Mouse (Mus musculus): Measurements from ENCODE around the gene March8. TPM values are rescaled to one million over a fixed set of nuclear protein-coding genes. Genes with fewer than 3 reads are reported as not detected.

March8 gene
- polyA plus RNA-seq, 1 experiment from 2014 or later, result 68.5 TPM

DNA sequence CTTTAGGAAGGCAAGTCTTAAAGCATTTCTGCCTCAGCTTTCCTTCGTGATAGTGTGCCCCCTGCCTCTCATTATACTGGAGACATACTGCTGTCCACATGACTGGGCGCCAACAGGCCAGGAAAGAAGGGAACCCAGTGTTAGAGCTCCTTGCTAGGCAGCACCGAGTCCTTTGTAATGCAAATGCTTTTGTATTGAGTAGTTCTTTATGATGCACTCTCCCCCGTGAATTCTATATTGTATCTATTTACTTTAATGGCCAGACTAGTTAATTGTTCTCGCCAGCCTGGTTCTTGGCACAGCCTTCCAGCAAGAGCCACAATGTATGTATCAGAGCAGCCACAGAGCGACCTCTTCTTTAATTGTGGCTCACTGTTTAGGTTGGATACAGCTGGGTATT, 59.8 kb downstream of the March8 start:
- Histone ChIP-seq H3K9me3 (no peaks in the 10 kb centered on the region), H3K4me1 (replicated peaks) (peaks cover 31% of the 10 kb centered on the region), H3K4me3 (replicated peaks) (no peak overlapping the region), H3K4me2 (replicated peaks) (no peak overlapping the region), H3K27me3 (no peaks in the 10 kb centered on the region), H3K36me3 (peaks cover 15% of the 10 kb centered on the region), H3K9ac (replicated peaks) (no peak overlapping the region), H3K27ac (peak overlapping the region; percentile 78)
- ATAC-seq, result peak; percentile 88
- WGBS, result 8% methylated on average over 6 of the region's 6 CpGs

DNA sequence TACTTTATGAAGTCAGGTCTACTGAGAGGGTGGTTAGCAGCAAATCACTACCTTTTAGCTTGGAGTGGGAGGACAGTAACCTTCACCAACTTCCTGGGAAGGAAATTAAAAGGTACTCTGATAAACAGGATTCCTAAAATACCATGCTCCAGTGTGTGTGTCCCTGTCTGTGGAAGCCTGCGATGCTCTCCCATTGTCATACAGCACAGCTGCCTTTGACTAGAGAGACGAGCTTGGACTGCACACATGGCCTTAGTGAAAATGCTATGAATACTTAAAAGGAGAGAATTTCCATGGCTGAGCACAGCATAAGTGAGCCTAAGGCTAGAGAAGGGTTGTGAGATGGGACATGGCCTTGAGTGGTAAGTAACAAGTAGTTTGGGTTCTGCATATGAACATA, 60.3 kb downstream of the March8 start:
- Histone ChIP-seq H3K9me3 (no peaks in the 10 kb centered on the region), H3K4me1 (replicated peaks) (peaks cover 31% of the 10 kb centered on the region), H3K4me3 (replicated peaks) (no peak overlapping the region), H3K27ac (peak overlapping the region; percentile 78), H3K36me3 (peaks cover 15% of the 10 kb centered on the region), H3K27me3 (no peaks in the 10 kb centered on the region), H3K4me2 (replicated peaks) (no peak overlapping the region), H3K9ac (replicated peaks) (no peak overlapping the region)
- no peak; the same call in 1 of the 2 replicates for ATAC-seq
- WGBS, result 21% methylated on average over 2 of the region's 2 CpGs

DNA sequence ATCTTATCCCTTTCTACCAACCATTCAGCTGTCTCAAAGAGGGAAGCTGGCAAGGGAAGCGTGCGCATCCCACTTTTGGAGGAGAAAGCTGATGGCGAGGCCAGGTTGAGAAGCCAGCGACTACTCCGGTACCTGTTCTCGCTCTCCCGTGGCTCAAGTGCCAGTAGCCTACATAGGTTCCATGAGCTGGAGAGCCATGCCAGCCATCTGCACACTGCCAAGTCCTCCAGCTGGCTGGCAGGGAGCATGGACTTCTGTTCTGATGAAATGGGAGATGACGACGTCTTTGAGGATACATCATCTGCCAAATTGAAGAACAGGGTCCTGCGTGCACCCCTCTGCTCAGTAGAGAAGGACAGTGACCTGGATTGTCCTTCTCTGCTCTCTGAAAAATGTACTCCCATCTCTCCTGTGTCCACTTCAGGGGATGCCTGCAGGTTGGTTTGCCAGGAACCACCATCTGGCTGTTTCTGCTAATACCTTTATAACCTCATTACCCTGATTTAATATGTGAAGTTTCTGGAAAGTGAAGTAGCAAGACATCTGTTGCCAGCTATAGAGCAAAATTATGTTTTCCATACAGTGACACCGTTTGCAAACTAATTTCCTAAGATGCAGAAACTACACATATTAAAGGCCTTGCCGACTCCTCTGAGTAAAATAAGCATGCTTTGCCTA, 64.1 kb downstream of the March8 start:
- Histone ChIP-seq H3K4me1 (replicated peaks) (peaks cover 46% of the 10 kb centered on the region), H3K4me3 (replicated peaks) (no peak overlapping the region), H3K4me2 (replicated peaks) (no peak overlapping the region), H3K9ac (replicated peaks) (no peak overlapping the region), H3K27ac (no peak overlapping the region), H3K9me3 (no peaks in the 10 kb centered on the region), H3K27me3 (no peaks in the 10 kb centered on the region), H3K36me3 (peaks cover 31% of the 10 kb centered on the region)
- ATAC-seq, result no peak
- 97% methylated on average over 12 of the region's 12 CpGs for WGBS

DNA sequence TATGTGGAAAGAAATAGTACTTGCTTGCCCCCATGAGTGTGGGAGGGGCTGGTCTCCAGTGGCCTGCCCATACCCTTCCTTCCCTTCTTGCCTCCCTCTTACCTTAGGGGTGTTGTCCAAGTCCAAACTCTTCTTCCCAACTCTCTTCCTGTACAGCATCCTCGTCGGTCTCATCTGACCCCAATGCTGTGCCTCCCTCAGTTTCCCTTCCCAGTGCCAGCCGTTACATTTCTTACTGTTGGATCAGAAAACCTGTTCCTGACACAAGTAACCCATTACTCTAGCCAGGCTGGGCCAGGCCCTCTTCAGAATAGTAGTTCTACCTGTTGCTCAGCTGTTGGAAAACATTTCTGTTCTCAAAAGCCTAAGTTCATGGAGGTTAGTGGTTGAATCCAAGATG, 64.6 kb downstream of the March8 start:
- WGBS, result 94% methylated on average over 3 of the region's 3 CpGs
- no peak overlapping the region for H3K27ac ChIP-seq
- peaks cover 41% of the 10 kb centered on the region for H3K4me1 ChIP-seq (replicated peaks)

DNA sequence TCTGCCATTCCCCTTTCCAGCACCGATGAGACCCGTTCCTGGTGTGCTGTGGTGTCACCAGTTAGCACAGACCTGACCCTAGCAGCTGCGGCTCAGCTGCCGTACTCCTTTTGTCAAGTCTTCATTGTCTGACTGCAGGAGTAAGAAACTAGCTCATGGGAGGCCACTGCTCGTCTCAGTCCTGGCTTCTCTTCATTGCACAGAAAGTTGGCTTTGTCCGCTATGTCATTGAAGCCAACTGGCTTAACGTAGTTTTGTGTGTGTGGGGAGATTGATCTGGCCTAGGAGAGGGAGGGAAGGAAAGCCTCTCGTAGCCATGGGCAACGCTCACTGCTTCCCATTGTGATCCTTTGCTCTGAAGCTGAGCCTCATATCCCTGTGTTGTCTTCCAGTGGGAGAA, 67.4 kb downstream of the March8 start:
- Histone ChIP-seq H3K9ac (replicated peaks) (no peak overlapping the region), H3K9me3 (no peaks in the 10 kb centered on the region), H3K27me3 (no peaks in the 10 kb centered on the region), H3K27ac (peak overlapping the region; percentile 66), H3K4me1 (replicated peaks) (peaks cover 25% of the 10 kb centered on the region), H3K4me2 (replicated peaks) (no peak overlapping the region), H3K4me3 (replicated peaks) (no peak overlapping the region), H3K36me3 (peaks cover 46% of the 10 kb centered on the region)
- WGBS, result 14% methylated on average over 9 of the region's 9 CpGs
- ATAC-seq, result peak; percentile 77

More for the DNA sequence above, 64.6 kb downstream of the March8 start:
- H3K27me3 ChIP-seq, result no peaks in the 10 kb centered on the region
- H3K9ac ChIP-seq (replicated peaks), result no peak overlapping the region
- no peaks in the 10 kb centered on the region for H3K9me3 ChIP-seq
- ATAC-seq, result no peak
- no peak overlapping the region for H3K4me2 ChIP-seq (replicated peaks)
- peaks cover 35% of the 10 kb centered on the region for H3K36me3 ChIP-seq
- H3K4me3 ChIP-seq (replicated peaks), result no peak overlapping the region

DNA sequence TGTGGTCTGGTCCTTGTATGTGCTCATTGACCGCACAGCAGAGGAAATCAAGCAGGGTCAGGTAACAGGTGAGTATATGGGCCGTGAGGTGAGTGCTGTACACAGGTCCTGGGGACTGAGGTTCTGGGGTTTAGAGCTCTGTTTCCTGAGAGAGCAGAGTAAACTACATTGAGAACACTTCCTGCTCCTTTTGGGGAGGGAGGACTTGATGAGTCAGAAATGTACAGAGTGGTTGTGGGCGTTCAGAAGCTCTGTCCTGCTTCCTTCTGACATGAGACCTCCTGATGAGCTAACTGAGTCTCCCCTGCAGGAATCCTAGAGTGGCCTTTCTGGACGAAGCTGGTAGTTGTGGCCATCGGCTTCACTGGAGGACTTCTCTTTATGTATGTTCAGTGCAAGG, 67.9 kb downstream of the March8 start:
- Histone ChIP-seq H3K4me2 (replicated peaks) (no peak overlapping the region), H3K9ac (replicated peaks) (no peak overlapping the region), H3K4me3 (replicated peaks) (no peak overlapping the region), H3K4me1 (replicated peaks) (peaks cover 25% of the 10 kb centered on the region), H3K9me3 (no peaks in the 10 kb centered on the region), H3K27me3 (no peaks in the 10 kb centered on the region), H3K27ac (peak overlapping the region; percentile 66), H3K36me3 (peaks cover 50% of the 10 kb centered on the region)
- 72% methylated on average over 5 of the region's 5 CpGs for WGBS
- peak; percentile 40 for ATAC-seq

DNA sequence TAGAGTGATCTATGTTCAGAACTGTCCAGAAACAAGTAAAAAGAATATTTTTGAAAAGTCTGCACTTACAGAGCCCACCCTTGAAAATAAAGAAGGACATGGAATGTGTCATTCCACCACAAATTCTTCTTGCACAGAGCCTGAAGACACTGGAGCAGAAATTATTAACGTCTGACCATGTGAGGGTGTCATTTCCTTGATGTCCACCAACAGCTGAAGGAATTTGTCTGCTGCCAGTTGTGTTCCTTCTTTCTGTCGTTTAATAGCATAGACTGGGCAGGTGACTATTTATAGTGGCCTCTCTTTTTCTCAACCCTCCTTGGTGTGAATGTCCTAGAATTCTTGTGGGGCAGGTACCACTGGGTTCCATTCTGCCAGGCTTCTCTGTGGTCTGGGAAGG, 68.3 kb downstream of the March8 start:
- H3K9ac ChIP-seq (replicated peaks), result no peak overlapping the region
- peaks cover 25% of the 10 kb centered on the region for H3K4me1 ChIP-seq (replicated peaks)
- H3K36me3 ChIP-seq, result peaks cover 49% of the 10 kb centered on the region
- no peaks in the 10 kb centered on the region for H3K9me3 ChIP-seq
- H3K4me2 ChIP-seq (replicated peaks), result no peak overlapping the region
- H3K4me3 ChIP-seq (replicated peaks), result no peak overlapping the region
- H3K27ac ChIP-seq, result no peak overlapping the region
- no peak for ATAC-seq
- H3K27me3 ChIP-seq, result no peaks in the 10 kb centered on the region
- 88% methylated on average over 2 of the region's 2 CpGs for WGBS

DNA sequence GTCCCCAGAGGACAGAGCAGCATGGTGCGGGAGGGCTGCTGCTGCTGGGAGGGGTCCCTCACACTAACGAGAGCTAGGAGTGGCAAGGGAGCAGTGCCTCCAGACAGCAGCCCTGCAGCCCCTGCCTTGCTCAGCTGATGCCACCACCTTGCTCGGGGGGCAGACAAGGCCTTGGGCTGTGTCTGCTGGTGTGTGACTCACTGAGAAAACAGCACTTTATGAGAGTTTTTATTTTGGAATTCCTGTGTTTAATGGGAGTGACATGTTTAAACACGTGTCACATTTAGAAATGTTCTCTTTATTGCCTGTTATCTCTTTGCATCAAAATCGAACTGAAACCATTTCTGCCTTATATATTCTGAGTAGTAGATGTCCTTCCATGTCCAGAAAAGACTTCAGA, 68.9 kb downstream of the March8 start:
- no peak for ATAC-seq
- H3K36me3 ChIP-seq, result peaks cover 48% of the 10 kb centered on the region
- 64% methylated on average over 5 of the region's 5 CpGs for WGBS

DNA sequence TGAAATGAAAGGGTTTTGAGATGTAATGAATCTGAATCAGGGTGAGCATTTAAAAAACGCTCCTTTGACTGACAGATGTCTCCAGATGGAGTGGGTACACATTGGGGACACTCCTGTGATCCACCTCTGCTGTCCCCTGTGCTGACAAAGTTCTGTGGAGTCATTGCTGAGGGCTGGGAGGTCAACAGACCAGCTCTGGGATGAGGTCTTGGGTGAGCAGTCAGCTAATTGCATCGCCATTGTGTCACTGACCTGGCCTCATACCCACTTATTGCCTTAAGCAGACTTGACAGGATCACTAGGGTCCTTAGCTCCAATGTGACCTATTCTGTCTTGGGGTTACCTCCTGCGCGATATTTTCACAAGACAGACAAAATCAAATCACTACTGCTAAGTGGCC, 69.4 kb downstream of the March8 start:
- no peak overlapping the region for H3K4me2 ChIP-seq (replicated peaks)
- H3K4me1 ChIP-seq (replicated peaks), result peaks cover 25% of the 10 kb centered on the region
- H3K36me3 ChIP-seq, result peaks cover 46% of the 10 kb centered on the region
- no peak overlapping the region for H3K27ac ChIP-seq
- H3K27me3 ChIP-seq, result no peaks in the 10 kb centered on the region
- no peak overlapping the region for H3K4me3 ChIP-seq (replicated peaks)
- no peak for ATAC-seq
- 86% methylated on average over 4 of the region's 4 CpGs for WGBS
- H3K9me3 ChIP-seq, result no peaks in the 10 kb centered on the region
- H3K9ac ChIP-seq (replicated peaks), result no peak overlapping the region

More for the DNA sequence above, 68.9 kb downstream of the March8 start:
- H3K4me2 ChIP-seq (replicated peaks), result no peak overlapping the region
- H3K27ac ChIP-seq, result no peak overlapping the region
- H3K4me3 ChIP-seq (replicated peaks), result no peak overlapping the region
- H3K9me3 ChIP-seq, result no peaks in the 10 kb centered on the region
- no peaks in the 10 kb centered on the region for H3K27me3 ChIP-seq
- H3K4me1 ChIP-seq (replicated peaks), result peaks cover 25% of the 10 kb centered on the region
- H3K9ac ChIP-seq (replicated peaks), result no peak overlapping the region

DNA sequence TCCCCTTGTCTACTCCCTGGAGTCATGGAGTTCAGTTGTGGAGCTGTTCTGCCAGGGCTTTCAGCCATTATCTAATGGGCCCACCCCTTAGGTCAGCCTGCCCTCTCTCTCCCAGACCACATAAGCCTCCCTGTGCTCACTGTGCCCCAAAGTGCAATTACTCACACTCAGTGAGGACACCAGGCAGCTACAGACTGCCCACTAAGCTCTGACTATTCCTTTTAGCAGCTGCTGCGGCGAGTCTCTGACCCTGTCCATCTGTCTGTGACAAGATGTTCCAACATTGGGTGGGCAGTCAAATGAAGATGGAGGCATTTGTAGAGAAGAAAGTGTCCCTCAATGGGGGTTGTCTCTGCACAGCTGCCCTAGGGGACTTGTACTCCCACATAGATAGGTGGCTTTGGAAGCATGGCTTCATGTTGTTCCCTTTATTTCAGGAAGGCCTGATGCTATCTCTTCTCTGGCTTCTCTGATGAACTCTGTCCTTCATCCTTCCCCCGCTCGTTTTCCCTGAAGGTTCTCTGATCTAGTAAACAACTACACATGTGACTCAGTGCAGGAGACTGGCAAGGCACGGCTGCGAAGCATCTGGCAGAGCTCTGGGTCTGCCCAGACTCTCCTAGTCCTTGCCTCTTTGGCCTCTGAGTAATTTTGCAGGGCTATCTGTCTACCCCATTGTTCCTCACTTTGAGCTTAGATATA, 70.3 kb downstream of the March8 start:
- no peak for ATAC-seq
- Histone ChIP-seq H3K27ac (no peak overlapping the region), H3K27me3 (no peaks in the 10 kb centered on the region), H3K9ac (replicated peaks) (no peak overlapping the region), H3K4me2 (replicated peaks) (no peak overlapping the region), H3K4me1 (replicated peaks) (peaks cover 25% of the 10 kb centered on the region), H3K4me3 (replicated peaks) (no peak overlapping the region), H3K9me3 (no peaks in the 10 kb centered on the region), H3K36me3 (peaks cover 53% of the 10 kb centered on the region)
- 92% methylated on average over 6 of the region's 6 CpGs for WGBS

DNA sequence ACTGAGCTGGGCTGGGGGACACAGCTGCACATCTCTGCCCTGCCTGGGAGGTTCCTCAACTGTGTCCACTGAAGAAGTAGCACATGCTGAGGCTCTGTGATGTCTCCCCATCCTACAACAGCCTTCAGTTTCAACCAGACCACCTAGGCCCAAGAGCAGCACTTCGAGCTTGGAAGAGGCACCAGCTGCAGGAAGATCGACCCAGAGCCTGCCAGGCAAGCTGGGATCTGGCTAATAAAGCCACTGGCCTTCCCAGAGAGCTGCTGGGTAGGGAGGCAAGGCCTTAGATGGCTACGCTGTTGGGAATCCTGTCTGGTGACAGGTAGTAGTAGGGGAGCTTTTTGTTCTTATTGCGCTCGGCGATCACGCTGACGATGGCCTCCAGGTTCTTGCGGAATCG, 72.6 kb downstream of the March8 start:
- WGBS, result 98% methylated on average over 10 of the region's 10 CpGs

DNA sequence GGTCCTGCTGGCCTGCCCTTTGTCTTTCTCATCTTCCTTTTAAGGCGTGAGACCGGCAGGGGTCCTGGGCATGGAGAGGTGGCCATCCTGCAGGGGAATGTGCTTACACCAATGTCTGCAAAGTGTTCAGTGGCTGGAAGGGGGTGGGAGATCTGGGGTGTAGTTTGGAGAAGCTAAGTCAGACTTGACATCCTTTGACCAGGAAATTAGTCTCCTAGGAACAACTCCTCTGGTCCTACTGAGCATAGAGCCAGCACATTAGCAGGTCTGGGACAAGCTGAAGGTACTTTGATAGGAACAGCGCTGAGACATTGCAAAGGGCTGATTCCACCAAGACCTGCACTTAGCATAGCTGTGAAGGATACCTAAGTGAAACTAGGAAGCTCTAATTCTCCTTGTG, 73.9 kb downstream of the March8 start:
- Histone ChIP-seq H3K9me3 (no peaks in the 10 kb centered on the region), H3K4me1 (replicated peaks) (no peaks in the 10 kb centered on the region), H3K4me2 (replicated peaks) (no peak overlapping the region), H3K4me3 (replicated peaks) (no peak overlapping the region), H3K27me3 (no peaks in the 10 kb centered on the region), H3K9ac (replicated peaks) (no peak overlapping the region), H3K27ac (no peak overlapping the region), H3K36me3 (peaks cover 39% of the 10 kb centered on the region)
- WGBS, result 78% methylated on average over 3 of the region's 3 CpGs
- no peak for ATAC-seq

More for the DNA sequence above, 72.6 kb downstream of the March8 start:
- Histone ChIP-seq H3K9ac (replicated peaks) (no peak overlapping the region), H3K4me1 (replicated peaks) (peaks cover 10% of the 10 kb centered on the region), H3K27me3 (no peaks in the 10 kb centered on the region), H3K27ac (no peak overlapping the region), H3K36me3 (peaks cover 48% of the 10 kb centered on the region), H3K9me3 (no peaks in the 10 kb centered on the region), H3K4me2 (replicated peaks) (no peak overlapping the region), H3K4me3 (replicated peaks) (no peak overlapping the region)
- ATAC-seq, result no peak

Data from midbrain, embryonic 13.5 days (tissue).